Mouse (Mus musculus) MEL (cell line): ENCODE results near the gene Srebf2. TPM values are rescaled to one million over a fixed set of nuclear protein-coding genes. Genes with fewer than 3 reads are reported as not detected.

Experiments
- DNase-seq: peaks from one replicate; pipeline ENCODE4 v3.0.0; 2011; ENCODE audit warnings: low read depth, low spot score
- H3K27ac ChIP-seq: 2 replicates; pipeline ENCODE4 v1.5.1; 2012; ENCODE audit warnings: low read depth, mild to moderate bottlenecking, control low read depth, low read length, moderate library complexity; ENCODE audit not compliant: control insufficient read depth
- H3K27me3 ChIP-seq, 2 experiments: fragments of 150-350 bp in 1 of 2; sonication (generic) in 1 of 2; 2 replicates each; pipeline ENCODE4 v1.6.1; 2012; ENCODE audit warnings: low read length in 2 of 2, mild to moderate bottlenecking in 2 of 2, improper control_type of control experiment in 1 of 2, moderate library complexity in 1 of 2; ENCODE audit not compliant: insufficient read depth in 2 of 2, control insufficient read depth in 1 of 2
- H3K36me3 ChIP-seq, 2 experiments: 2 replicates each; pipeline ENCODE4 v1.6.1; 2012 to 2014; ENCODE audit warnings: low read length in 2 of 2, improper control_type of control experiment in 1 of 2, inconsistent platforms in 1 of 2, mild to moderate bottlenecking in 1 of 2; ENCODE audit not compliant: insufficient read depth in 2 of 2, control insufficient read depth in 1 of 2
- H3K4me1 ChIP-seq, 2 experiments: fragments of 150-350 bp in 1 of 2; sonication (generic) in 1 of 2; 2 replicates each; pipeline ENCODE4 v1.6.1; 2012; ENCODE audit warnings: low read length in 2 of 2, improper control_type of control experiment in 1 of 2, mild to moderate bottlenecking in 1 of 2; ENCODE audit not compliant: insufficient read depth in 2 of 2, control insufficient read depth in 1 of 2
- H3K4me3 ChIP-seq, 2 experiments: fragments of 150-350 bp in 1 of 2; sonication (generic) in 1 of 2; 2 replicates each; pipeline ENCODE4 v1.5.1; 2012; ENCODE audit warnings: low read depth in 2 of 2, low read length in 2 of 2, mild to moderate bottlenecking in 2 of 2, moderate library complexity in 2 of 2, control low read depth in 1 of 2, improper control_type of control experiment in 1 of 2; ENCODE audit not compliant: control insufficient read depth in 1 of 2, insufficient read depth in 1 of 2
- H3K79me2 ChIP-seq: 2 replicates; pipeline ENCODE4 v1.6.1; 2012; ENCODE audit warnings: mild to moderate bottlenecking, low read length, moderate library complexity; ENCODE audit not compliant: control insufficient read depth, poor library complexity, insufficient read depth
- H3K9ac ChIP-seq: 2 replicates; pipeline ENCODE4 v1.6.1; 2012; ENCODE audit warnings: low read depth, mild to moderate bottlenecking, control low read depth, low read length, moderate library complexity; ENCODE audit not compliant: control insufficient read depth, poor library complexity, severe bottlenecking
- H3K9me3 ChIP-seq: fragments of 150-350 bp; sonication (generic); replicated peaks from 2 replicates; pipeline ENCODE4 v1.6.1; 2012; ENCODE audit warnings: mild to moderate bottlenecking, low read length, improper control_type of control experiment, moderate library complexity; ENCODE audit not compliant: insufficient read depth
- CHD1 ChIP-seq: IDR thresholded peaks from 2 replicates; pipeline ENCODE4 v1.6.1; 2012; ENCODE audit warnings: low read depth, mild to moderate bottlenecking, inconsistent platforms, low read length, improper control_type of control experiment
- CHD2 ChIP-seq: IDR thresholded peaks from 2 replicates; pipeline ENCODE4 v1.6.1; 2011; ENCODE audit warnings: low read length, improper control_type of control experiment
- CTCF ChIP-seq, 3 experiments: IDR thresholded peaks in 2 of 3; conservative IDR thresholded peaks in 1 of 3; 2 replicates each; pipeline ENCODE4 v1.5.1; 2011 to 2012; ENCODE audit warnings: low read length in 3 of 3, low read depth in 2 of 3, mild to moderate bottlenecking in 2 of 3, improper control_type of control experiment in 1 of 3, inconsistent platforms in 1 of 3, mixed read lengths in 1 of 3, moderate library complexity in 1 of 3; ENCODE audit not compliant: control insufficient read depth in 1 of 3, insufficient read depth in 1 of 3, poor library complexity in 1 of 3, severe bottlenecking in 1 of 3
- E2F4 ChIP-seq: IDR thresholded peaks from 2 replicates; pipeline ENCODE4 v1.6.1; 2011; ENCODE audit warnings: low read depth, low read length, improper control_type of control experiment, borderline replicate concordance
- ELF1 ChIP-seq: IDR thresholded peaks from 2 replicates; pipeline ENCODE4 v1.6.1; 2014; ENCODE audit warnings: low read depth, mild to moderate bottlenecking, inconsistent platforms, low read length, improper control_type of control experiment, moderate library complexity
- EP300 ChIP-seq, 2 experiments: IDR thresholded peaks; 2 replicates each; pipeline ENCODE4 v1.6.1; 2011; ENCODE audit warnings: improper control_type of control experiment in 2 of 2, low read length in 2 of 2, low read depth in 1 of 2, mild to moderate bottlenecking in 1 of 2
- GABPA ChIP-seq: IDR thresholded peaks from 2 replicates; pipeline ENCODE4 v1.6.1; 2012; ENCODE audit warnings: low read depth, mild to moderate bottlenecking, inconsistent platforms, low read length, improper control_type of control experiment, moderate library complexity
- GATA1 ChIP-seq: IDR thresholded peaks from 2 replicates; pipeline ENCODE4 v1.6.1; 2011; ENCODE audit warnings: low read depth, low read length, improper control_type of control experiment
- HCFC1 ChIP-seq: IDR thresholded peaks from 2 replicates; pipeline ENCODE4 v1.6.1; 2012; ENCODE audit warnings: low read depth, mild to moderate bottlenecking, inconsistent platforms, low read length, improper control_type of control experiment, moderate library complexity
- MAFK ChIP-seq: IDR thresholded peaks from 2 replicates; pipeline ENCODE4 v1.6.1; 2011; ENCODE audit warnings: low read depth, mild to moderate bottlenecking, low read length, improper control_type of control experiment, borderline replicate concordance
- MAX ChIP-seq: IDR thresholded peaks from 2 replicates; pipeline ENCODE4 v1.6.1; 2011; ENCODE audit warnings: low read length, improper control_type of control experiment
- MAZ ChIP-seq: IDR thresholded peaks from 2 replicates; pipeline ENCODE4 v1.6.1; 2012; ENCODE audit warnings: low read depth, mild to moderate bottlenecking, inconsistent platforms, low read length, improper control_type of control experiment
- MXI1 ChIP-seq: IDR thresholded peaks from 2 replicates; pipeline ENCODE4 v1.6.1; 2011; ENCODE audit warnings: mild to moderate bottlenecking, low read depth, low read length, improper control_type of control experiment
- MYB ChIP-seq: IDR thresholded peaks from 2 replicates; pipeline ENCODE4 v1.6.1; 2011; ENCODE audit warnings: mild to moderate bottlenecking, low read depth, low read length, improper control_type of control experiment
- NELFE ChIP-seq: IDR thresholded peaks from 2 replicates; pipeline ENCODE4 v1.6.1; 2011; ENCODE audit warnings: low read depth, low read length, improper control_type of control experiment
- NRF1 ChIP-seq: IDR thresholded peaks from 2 replicates; pipeline ENCODE4 v1.6.1; 2014; ENCODE audit warnings: low read depth, mild to moderate bottlenecking, inconsistent platforms, low read length, improper control_type of control experiment, moderate library complexity; ENCODE audit not compliant: poor library complexity, insufficient read depth, severe bottlenecking
- POLR2AphosphoS2 ChIP-seq: IDR thresholded peaks from 2 replicates; pipeline ENCODE4 v1.6.1; 2011; ENCODE audit warnings: low read length, improper control_type of control experiment
- POLR2AphosphoS5 ChIP-seq: IDR thresholded peaks from 2 replicates; pipeline ENCODE4 v1.6.1; 2012; ENCODE audit warnings: low read depth, borderline replicate concordance, mild to moderate bottlenecking, inconsistent platforms, low read length, moderate library complexity, mixed read lengths
- RAD21 ChIP-seq: IDR thresholded peaks from 2 replicates; pipeline ENCODE4 v1.6.1; 2011; ENCODE audit warnings: mild to moderate bottlenecking, low read depth, low read length, improper control_type of control experiment
- RCOR1 ChIP-seq: IDR thresholded peaks from 2 replicates; pipeline ENCODE4 v1.6.1; 2012; ENCODE audit warnings: low read depth, mild to moderate bottlenecking, inconsistent platforms, low read length, improper control_type of control experiment
- SMC3 ChIP-seq: IDR thresholded peaks from 2 replicates; pipeline ENCODE4 v1.6.1; 2011; ENCODE audit warnings: low read depth, low read length, improper control_type of control experiment
- TAL1 ChIP-seq: IDR thresholded peaks from 2 replicates; pipeline ENCODE4 v1.6.1; 2012; ENCODE audit warnings: mild to moderate bottlenecking, inconsistent platforms, low read length, moderate library complexity, mixed read lengths
- TCF12 ChIP-seq: IDR thresholded peaks from 2 replicates; pipeline ENCODE4 v1.6.1; 2014; ENCODE audit warnings: low read depth, mild to moderate bottlenecking, inconsistent platforms, low read length, improper control_type of control experiment, moderate library complexity
- USF1 ChIP-seq: IDR thresholded peaks from 2 replicates; pipeline ENCODE4 v1.6.1; 2014; ENCODE audit warnings: low read depth, mild to moderate bottlenecking, inconsistent platforms, low read length, improper control_type of control experiment, moderate library complexity
- USF2 ChIP-seq, 2 experiments: IDR thresholded peaks; 2 replicates each; pipeline ENCODE4 v1.6.1; 2011 to 2012; ENCODE audit warnings: improper control_type of control experiment in 2 of 2, low read length in 2 of 2, borderline replicate concordance in 1 of 2, inconsistent platforms in 1 of 2, low read depth in 1 of 2, mild to moderate bottlenecking in 1 of 2; ENCODE audit not compliant: insufficient read depth in 1 of 2
- ZKSCAN1 ChIP-seq: IDR thresholded peaks from 2 replicates; pipeline ENCODE4 v1.6.1; 2012; ENCODE audit warnings: low read depth, mild to moderate bottlenecking, inconsistent platforms, low read length, improper control_type of control experiment, moderate library complexity
- ZNF384 ChIP-seq: IDR thresholded peaks from 2 replicates; pipeline ENCODE4 v1.6.1; 2012; ENCODE audit warnings: low read depth, mild to moderate bottlenecking, inconsistent platforms, low read length, improper control_type of control experiment
- polyA plus RNA-seq, 2 experiments: library from polyadenylated mRNA; stranded (reverse) in 1 of 2; unstranded in 1 of 2; fragments of >175 nt in 1 of 2; fragments of >200 nt in 1 of 2; gene quantifications; 2 replicates each; pipeline versions ENCODE4 v1.2.1 to v1.2.4; 2012; ENCODE audit warnings: low replicate concordance in 2 of 2, low read depth in 1 of 2; ENCODE audit not compliant: insufficient read length in 2 of 2, insufficient read depth in 1 of 2, missing spikeins in 1 of 2
- total RNA-seq: library from RNA; depleted of rRNA; stranded (reverse); fragments of 300-350 nt; gene quantifications from 2 replicates; pipeline ENCODE4 v1.2.3, GENCODE M21; 2012

Gene Srebf2
- total and polyA plus RNA-seq, 3 experiments: 40.5 to 161 TPM; not detected in 1

GRCm38 (mm10) chr15:82163356-82164060 lies 16.5 kb downstream of the Srebf2 start:
- Histone ChIP-seq H3K9ac (no peak overlapping the region), H3K4me3 (no peak overlapping the region), H3K27me3 (no peaks in the 10 kb centered on the region), H3K36me3 (peaks cover 0 to 14% of the 10 kb centered on the region in 2 experiments; a peak in 3 of 4 replicates), H3K27ac (no peak overlapping the region), H3K79me2 (peaks cover 20% of the 10 kb centered on the region), H3K4me1 (peaks cover 9 to 18% of the 10 kb centered on the region in 2 experiments), H3K9me3 (no peaks in the 10 kb centered on the region)
- DNase-seq: no peak
- TF ChIP-seq GATA1 (no peak), MAZ (no peak), MAX (0 out of 2 replicates have a peak, but pooled peaks have one; percentile 17), GABPA (no peak)

GRCm38 (mm10) chr15:82164061-82164399 lies 17.0 kb downstream of the Srebf2 start:
- Histone ChIP-seq H3K4me3 (no peak overlapping the region), H3K9ac (0 out of 2 replicates have a peak overlapping the region, but pooled peaks have one; percentile 5), H3K9me3 (no peaks in the 10 kb centered on the region), H3K36me3 (peaks cover 0 to 14% of the 10 kb centered on the region in 2 experiments; a peak in 3 of 4 replicates), H3K79me2 (peaks cover 19% of the 10 kb centered on the region), H3K4me1 (peaks cover 9 to 18% of the 10 kb centered on the region in 2 experiments), H3K27me3 (no peaks in the 10 kb centered on the region), H3K27ac (peak overlapping the region; percentile 22; the same call in 1 of the 2 replicates)
- no peak for TF ChIP-seq RCOR1
- 0 out of 2 replicates have a peak, but pooled peaks have one; percentile 6 for TF ChIP-seq MAX
- no peak for TF ChIP-seq POLR2AphosphoS2
- TF ChIP-seq GATA1: no peak
- peak; percentile 23; the same call in 1 of the 2 replicates for TF ChIP-seq TAL1
- no peak for TF ChIP-seq CHD2
- TF ChIP-seq MAFK: no peak
- TF ChIP-seq ZNF384: no peak
- TF ChIP-seq GABPA: no peak
- TF ChIP-seq ZKSCAN1: no peak
- no peak for TF ChIP-seq SMC3
- TF ChIP-seq ELF1: no peak
- TF ChIP-seq TCF12: 0 out of 2 replicates have a peak, but pooled peaks have one; percentile 10
- no peak for TF ChIP-seq HCFC1
- TF ChIP-seq USF2 (IDR thresholded peaks at IDR 0.05; ENCODE audit: borderline replicate concordance in 1 of 2, insufficient read depth in 1 of 2, low read depth in 1 of 2, low read length in 2 of 2): no peak
- no peak for TF ChIP-seq USF1
- no peak for TF ChIP-seq CHD1
- TF ChIP-seq MXI1: peak; percentile 48; the same call in 1 of the 2 replicates
- TF ChIP-seq MYB: no peak
- TF ChIP-seq RAD21: no peak
- TF ChIP-seq CTCF (IDR thresholded peaks at IDR 0.05 in 2 of 3, conservative IDR thresholded peaks at IDR 0.05 in 1 of 3; ENCODE audit: control insufficient read depth in 1 of 3, insufficient read depth in 1 of 3, low read depth in 2 of 3, low read length in 3 of 3, poor library complexity in 1 of 3, severe bottlenecking in 1 of 3): peak in 2 of 3 experiments; percentile 11 to 29; a peak in 2 of 6 replicates
- TF ChIP-seq E2F4: no peak
- no peak for TF ChIP-seq MAZ
- no peak for TF ChIP-seq POLR2AphosphoS5
- TF ChIP-seq EP300 (IDR thresholded peaks at IDR 0.05; ENCODE audit: low read depth in 1 of 2, low read length in 2 of 2): no peak
- no peak for TF ChIP-seq NELFE
- no peak for TF ChIP-seq NRF1
- peak; percentile 69 for DNase-seq
